Mouse (Mus musculus) induced T-regulatory cell, adult 2 months (primary cell): ENCODE data around the gene Fmc1.
"Not testable (repeated sequence)": the region's sequence is repeated elsewhere in the genome, so short reads cannot be mapped to it uniquely, and the experiment has no call there.

Experiments
- DNase-seq: peaks from one replicate; pipeline ENCODE4 v3.0.0-alpha.2; 2012; ENCODE audit warnings: low read depth

The Fmc1 gene

DNA sequence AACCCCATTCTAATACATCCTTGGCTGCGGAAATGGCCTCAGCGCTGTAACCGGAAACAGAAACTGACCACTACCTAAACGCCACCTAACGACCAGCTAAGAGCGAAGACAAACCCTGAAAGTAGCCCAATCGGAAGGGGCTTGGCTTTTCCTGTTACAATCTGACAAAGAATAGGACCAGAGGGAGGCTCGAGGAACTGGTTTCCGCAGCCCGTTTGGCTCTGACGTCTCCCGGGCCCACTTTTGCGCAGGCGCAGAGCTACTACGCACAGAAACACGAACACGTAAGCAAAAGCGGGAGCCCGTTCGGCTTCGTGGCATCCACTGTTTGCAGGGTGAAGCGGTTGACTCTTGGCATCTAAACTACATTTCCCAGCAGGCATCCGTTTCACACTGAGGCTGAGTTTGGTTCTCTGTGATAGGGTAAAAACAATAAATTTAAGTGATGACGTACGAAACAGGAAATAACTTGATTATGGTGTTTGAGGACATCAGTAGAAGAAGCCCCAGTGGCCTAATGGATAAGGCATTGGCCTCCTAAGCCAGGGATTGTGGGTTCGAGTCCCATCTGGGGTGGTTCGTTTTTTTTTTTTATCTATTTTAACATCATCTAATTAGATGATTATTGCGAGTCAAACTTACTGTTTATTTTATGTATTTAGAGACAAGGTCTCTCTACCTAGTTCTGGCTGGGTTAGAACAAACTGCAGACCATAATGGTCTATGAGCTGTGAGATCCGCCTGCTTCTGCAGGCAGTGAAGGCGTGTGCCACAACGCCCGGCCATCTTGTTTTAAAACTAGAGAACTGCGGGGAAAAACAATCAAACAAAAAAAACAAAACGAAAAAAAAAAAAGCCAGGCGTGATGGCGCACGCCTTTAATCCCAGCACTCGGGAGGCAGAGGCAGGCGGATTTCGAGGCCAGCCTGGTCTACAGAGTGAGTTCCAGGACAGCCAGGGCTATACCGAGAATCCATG is at the start of gene Fmc1:
TSS of gene Fmc1 (plus strand) at position 75 of the 978 bp plus-strand sequence.
- DNase-seq: peak; percentile 100

DNA sequence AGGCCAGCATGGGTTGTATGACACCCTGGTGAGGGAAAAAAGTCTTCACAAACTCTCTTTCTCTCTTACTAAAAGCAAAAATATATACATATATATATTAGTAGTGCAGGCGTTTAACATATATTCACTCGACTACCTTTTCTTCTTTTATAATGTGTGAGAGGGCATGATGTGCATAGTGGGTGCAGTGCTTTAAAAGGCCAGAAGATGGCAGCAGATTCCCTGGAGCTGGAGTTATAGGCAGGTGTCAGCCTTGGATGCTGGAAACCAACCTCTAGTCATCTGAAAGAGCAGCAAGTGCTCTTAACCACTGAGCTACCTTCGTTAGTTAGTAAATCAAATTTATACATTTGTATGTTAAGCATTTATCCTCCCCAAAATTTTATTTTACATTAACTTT is 40.8 kb upstream of the Fmc1 start:
- peak; percentile 79 for DNase-seq

DNA sequence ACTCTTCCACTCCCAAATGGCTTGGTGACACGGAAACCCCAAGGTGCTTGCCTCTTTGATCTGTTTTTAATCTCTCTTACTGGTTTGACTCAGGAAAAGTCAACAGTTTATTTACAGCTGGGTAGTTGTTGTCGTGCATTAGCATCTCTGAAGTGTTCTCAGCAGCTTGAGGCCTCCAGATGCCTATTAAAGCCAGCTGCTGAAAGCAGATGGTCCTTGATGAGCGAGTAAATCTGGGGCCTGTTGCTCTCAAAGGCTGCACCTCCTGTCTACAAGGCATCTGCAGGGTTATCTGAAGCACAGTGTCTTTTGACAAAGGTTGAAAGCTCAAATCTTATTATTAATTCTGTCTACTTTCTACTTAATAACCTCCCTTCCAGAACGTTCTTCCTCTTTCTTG is 37.7 kb upstream of the Fmc1 start:
- DNase-seq: no peak

DNA sequence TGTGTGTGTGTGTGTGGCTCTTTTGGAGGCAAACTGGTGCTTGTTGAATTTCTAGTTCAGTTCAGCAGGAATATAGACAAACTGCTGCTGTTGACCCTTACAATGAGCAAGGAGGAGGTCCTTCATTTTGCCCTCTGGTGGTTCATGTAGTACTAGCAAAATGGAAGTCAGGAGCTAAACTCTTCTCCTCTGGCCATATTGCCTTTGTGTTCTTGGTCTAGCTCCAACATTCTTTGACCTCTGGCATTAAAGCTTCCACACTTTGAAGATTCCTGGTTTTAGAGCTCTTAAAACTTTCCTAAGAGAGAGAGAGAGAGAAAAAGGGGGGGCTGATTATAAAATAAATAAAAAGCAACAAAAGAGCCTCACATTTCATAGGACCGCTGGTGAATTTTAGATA is 21.2 kb upstream of the Fmc1 start:
- no peak for DNase-seq

DNA sequence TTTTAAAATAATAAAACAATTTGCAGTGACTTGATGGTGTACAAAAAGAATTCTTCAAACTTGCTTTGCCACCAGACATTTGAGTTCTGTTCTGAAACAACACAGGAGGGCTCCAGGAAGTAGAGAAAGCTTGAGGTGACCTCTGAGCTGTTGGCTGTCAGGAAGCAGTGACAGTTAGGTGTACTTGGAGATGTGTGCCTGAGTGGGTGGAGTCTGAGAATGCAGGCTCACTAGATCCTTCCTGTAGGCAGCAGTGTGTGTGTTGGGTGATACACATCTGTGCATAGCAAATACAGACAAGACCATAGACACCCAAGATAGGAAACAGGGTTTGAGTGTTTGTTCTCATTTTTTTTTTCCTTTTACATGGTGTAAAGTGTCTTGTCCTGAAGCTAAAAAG is 20.5 kb upstream of the Fmc1 start:
- DNase-seq: peak; percentile 58

DNA sequence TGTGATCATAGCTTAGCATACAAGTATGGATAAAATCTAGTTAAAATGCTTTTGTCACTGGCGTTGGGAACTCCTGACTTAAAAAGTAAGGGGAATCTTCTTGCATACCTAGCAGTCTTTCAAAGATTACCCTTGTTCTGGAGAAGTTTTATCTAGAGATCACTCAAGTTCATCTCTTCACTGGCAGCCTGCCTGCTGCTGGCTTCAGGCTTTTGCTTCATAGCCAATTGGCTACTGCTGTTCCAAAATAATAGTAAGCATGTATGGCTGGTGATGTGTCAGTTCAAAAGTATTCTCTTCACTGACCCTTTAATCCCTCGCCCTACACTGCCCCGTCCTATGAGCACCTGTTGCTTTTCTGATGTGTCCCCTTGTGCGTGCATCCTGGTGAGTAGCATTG is 18.1 kb upstream of the Fmc1 start:
- DNase-seq: no peak

DNA sequence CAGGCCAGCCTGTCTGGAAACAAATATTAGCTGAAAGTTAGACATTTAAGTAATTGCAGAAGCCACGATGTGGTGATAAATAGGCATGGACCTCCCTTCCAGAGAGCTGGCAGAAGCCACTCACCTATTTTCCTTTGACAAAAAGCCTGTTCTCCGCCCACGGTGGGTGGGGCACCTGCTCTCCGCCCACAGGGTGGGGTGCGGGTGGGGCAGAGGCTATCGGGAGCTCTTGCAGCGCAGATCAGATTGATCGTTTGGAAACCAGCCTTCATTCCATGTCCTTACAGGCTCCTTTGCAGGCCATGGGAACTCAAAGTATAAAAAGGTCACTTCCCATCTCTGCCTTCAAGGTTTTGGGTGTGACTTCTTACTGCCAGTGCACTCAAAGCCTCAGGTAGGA is 9.5 kb upstream of the Fmc1 start:
- DNase-seq: peak; percentile 49

DNA sequence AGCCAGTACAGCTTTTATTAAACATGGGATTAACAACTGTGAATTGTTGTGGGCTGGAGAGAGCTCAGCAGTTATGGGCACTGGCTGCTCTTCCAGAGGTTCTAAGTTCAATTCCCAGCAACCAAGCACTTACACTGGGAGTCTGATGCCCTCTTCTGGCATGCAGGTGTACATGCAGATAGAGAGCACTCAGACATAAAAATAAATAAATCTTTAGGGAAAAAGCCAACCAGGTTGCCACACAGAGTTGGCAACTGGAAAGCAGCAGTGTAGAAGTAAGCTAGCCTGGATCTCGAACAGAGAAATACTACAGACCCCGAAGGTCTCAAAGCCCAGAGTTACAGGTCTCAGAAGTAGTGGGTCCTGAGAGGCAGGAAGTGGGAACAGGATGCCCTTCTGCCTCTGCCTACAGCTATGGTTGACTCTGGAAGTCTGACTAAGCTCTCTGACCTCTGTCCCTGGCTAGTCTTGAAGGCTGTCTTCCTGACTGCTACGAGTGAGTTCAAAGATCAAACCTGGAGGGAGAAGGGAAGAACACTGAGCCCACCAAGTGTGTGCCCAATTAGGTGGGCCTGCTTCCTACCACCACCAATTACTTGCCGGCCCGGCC is 2.0 kb upstream of the Fmc1 start:
- DNase-seq: peak; percentile 73

DNA sequence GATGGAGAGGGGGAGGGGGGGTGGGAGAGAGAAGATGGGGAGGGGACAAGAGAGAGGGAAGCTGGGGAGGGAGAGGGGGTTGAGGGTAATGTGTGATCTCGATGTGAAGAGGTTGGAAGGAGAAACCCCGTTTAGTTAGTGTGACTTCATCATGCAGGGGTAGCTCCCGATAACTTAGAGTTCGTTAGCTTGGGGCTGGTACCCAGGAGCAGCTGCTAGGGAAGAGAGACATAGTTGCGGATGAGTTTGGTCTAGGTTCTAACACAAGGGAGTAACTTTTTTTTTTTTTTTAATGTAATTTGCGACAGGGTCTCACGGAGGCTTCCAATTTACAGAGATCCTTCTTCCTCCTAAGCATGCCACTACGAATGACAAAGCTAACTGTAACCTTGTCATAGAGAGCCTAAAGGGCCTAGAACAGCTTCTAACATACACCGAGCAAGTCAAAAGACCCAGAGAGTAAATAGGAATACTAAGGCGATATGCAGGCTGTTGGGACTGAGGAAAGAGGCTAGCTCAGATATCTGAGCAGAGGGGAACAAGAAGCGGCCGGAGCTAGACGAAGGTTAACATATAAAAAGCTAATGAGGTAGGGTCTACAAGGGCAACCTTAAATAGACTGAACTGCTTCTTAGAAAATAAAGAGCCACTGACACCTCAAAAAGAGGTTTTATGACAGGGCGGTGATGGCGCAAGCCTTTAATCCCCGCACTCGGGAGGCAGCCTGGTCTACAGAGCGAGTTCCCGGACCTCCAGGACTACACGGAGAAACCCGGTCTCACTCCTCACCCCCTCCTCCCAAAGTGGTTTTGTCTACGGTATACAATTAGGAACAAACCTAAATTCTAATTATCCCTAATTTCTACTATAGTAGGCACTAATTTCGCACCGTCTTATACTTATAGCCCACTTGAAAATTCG is 542 bp upstream of the Fmc1 start:
- DNase-seq: no peak

DNA sequence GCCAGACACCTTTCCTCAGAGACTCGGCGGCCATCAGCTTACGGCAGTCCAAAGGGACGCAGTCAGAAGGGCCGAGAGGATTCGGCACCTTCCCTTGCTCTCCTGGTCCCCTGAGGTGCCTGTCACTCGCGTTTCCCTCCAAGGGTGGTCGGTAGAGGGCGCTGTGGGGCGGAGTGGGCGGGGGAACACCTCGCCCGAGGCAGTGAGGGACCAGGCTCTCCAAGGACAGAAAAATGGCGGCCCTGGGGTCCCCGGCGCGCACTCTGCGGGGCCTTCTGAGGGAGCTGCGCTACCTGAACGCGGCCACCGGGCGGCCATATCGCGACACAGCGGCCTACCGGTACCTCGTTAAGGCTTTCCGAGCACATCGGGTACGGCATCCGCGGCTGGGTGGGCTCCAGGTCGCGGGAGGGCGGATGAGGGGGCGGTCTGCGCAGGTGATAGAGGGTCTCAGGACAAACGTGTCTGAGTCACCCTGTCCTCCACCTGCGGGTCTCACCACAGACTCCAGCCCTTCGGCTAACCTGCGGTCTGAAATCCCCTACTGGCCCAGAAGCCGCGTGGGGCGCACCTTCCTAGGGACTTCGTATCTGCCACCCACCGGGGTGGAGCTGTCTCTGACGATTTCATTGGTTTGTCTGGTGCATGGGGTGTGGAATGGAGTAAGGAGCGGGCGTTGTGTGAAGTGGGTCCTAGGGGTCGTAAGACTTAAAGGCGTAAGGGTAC is 1.5 kb downstream of the Fmc1 start:
- peak; percentile 99 for DNase-seq

DNA sequence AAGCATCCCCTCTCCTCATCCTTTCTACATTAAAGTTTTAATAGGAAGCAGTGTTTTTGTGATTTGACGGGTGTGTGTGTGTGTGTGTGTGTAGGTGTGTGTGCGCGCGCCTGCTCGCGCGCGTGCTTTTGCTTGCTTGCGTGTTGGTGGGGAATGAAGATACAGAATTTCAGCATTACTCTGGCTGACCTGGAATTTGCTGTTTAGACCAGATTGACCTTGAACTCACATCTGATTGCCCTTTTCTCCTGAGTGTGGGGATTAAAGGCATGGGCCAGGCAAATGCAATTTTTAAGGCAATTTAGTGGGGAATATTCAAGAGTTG is 2.0 kb downstream of the Fmc1 start:
- no peak for DNase-seq

DNA sequence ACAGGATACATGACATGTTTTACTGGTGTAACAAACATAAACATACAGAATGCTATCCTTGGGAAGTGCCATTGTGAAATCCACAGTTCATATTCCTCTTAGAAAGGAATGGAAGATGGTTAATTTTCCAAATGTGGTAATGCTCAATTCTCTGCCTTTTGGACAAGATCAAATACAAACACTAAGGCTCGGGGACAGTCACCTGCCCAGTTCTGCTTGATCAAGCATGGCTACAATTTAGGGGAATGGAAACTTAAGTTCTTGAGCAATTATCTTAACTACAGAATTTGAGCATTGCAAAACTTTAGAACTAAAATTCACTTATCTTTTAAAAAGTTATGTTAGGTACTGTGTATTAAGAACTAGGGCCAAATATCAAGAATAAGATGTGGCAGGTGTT is 2.5 kb downstream of the Fmc1 start:
- DNase-seq: no peak

DNA sequence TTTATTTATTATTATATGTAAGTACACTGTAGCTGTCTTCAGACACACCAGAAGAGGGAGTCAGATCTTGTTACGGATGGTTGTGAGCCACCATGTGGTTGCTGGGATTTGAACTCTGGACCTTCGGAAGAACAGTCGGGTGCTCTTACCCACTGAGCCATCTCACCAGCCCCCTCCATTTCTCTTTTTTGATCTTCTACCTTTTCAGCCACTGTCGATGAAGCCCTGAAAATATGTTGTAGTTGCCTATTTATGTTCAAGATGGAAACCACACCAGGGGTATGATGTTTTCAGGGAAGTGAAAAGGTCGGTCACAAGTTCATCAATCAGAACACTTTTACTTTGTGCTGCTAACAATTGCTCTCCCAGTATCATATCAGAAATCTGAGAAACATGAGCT is 10.8 kb downstream of the Fmc1 start:
- not testable (repeated sequence) for DNase-seq

DNA sequence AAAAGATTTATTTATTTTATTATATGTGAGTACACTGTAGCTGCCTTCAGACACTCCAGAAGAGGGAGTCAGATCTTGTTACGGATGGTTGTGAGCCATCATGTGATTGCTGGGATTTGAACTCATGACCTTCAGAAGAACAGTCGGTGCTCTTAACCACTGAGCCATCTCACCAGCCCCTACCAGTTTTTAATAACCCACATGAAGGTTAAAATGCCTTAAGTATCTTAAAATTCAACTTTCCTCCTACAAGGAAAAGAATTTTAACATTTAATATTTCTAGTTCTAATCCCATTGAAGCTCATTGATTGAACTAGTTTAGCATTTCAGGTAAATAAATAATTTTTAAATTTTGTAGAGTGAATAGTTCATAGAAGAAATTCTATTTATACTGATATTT is 13.7 kb downstream of the Fmc1 start:
- not testable (repeated sequence) for DNase-seq

DNA sequence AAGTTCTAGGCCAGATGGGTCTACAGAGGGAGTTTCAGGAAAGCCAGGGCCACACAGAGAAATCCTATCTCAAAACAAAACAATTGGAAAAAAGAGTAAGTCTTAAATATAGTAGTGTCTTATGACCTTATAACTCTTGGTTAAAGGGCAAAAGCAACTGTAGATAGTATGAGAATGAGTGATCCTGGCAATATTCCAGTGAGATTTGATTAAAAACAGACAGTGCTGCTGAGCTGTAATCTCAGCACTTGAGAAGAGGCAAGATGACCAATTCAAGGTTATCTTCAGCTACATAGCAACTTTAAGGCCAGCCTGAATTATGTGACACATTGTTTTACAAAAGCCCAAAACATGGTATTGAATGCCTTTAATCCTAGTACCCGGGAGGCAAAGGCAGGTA is 14.4 kb downstream of the Fmc1 start:
- no peak for DNase-seq

DNA sequence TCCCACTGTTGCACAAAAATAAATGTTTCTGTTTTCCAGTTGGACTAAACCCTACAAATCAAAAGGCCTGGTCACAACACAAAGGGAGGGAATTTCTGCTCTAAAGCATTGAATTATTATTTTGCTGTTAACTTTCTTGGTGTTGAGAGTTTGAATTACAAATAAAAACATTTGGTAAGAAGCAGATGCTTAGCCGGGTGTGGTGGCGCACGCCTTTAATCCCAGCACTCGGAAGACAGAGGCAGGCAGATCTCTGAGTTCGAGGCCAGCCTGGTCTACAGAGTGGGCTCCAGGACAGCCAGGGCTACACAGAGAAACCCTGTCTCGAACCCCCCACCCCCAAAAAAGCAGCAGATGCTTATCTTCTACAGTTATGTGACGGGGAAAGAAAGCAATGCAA is 15.3 kb downstream of the Fmc1 start:
- DNase-seq: not testable (repeated sequence)

DNA sequence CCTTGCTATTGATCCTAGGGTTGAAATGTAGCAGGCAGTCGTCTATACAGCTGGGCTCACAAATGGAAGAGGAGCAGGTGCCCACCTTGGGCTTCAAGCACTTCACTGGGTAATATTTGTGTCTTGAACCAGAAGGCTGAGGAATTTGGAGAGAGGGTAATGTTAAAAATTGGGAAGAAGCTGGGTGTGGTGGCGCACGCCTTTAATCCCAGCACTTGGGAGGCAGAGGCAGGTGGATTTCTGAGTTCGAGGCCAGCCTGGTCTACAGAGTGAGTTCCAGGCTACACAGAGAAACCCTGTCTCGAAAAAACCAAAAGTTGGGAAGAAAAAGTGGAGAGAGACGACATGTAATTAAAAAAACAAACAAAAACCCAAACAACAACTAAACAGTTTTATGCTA is 16.5 kb downstream of the Fmc1 start:
- DNase-seq: not testable (repeated sequence)

DNA sequence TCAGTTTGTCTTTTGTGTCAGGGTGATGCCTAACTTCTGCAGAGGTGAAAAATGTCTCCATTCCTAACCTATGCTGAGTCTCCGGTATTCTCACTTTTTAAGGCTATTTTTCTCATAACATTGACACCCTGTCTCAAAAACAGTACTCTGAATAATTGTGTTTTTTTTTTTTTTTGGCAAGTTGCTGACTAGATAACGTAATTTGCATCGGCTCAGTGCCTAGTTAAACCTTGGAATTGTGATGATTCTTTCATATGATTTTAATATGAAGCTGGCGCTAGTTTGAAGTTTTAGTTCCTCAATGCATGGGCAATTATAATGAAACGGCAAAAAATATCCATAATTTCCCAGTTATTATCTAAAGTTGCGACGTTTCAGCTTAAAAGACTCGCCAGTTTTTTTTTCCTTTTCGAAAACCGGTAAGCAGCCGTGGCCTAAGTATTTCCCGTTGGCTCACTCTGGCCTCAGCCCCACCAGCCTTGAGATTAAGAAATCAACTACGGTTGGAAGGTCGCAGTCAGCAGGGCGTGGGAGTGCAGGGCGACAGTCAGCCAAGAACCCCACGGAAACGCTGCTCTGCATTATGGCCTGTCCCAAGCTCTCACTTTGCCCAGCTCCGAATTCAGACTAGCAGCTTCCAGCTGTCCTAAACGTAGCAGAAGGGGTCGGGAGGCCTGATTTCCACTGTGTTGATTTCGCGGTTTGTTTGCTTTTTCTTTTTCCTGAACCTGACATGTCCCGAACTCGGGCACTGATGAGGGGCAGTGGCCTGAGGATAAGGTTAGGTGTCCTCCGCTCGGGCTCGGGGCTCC is 17.2 kb downstream of the Fmc1 start:
- DNase-seq: no peak

DNA sequence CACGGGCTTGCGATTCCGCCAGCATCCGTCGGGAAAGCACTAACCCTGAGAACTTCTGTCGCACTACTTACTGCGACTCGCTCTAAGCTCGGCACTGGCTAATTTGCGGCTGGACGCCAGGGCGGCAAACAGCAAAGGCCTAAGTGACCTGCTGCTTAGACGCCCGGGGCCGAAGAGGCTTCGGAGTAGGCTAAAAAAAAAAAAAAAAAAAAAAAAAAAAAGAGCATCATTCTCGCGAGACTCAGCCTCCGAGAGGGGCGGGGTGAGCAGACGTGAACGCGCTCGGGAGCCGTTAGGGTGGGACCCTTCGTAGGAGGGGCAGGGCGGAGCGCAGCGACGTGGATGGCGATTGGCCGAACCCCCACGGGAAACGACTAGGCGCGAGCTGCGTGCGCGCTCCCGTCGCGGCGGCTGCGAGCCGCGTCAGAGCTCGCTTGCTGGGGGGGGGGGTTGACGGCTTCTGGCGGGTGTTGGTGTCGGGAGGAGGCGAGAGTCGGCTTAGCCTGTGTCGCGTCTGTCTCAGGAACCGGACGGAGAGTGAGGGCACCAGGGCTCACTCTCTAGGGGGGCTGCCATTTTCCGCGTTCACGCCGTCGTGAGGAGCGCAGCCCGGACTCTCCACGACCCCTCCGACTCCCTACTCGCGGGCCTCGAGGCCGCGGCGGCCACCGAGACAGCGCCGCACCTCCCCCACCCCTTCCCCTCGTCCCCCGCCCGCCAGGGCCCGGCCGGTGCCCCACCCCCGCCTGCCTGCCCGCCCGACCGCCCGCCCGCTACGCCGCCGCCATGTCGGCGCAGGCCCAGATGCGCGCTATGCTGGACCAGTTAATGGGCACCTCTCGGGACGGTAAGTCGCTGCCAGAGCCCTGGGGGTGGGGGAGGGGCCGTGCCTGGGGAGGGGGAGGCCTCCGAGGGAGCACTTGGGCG is 18.0 kb downstream of the Fmc1 start, which contains the start of gene Luc7l2:
TSS of gene Luc7l2 (plus strand) at position 273 of the 927 bp plus-strand sequence.
- DNase-seq: peak; percentile 98
